Mouse (Mus musculus) cerebellum, adult 9-10 months (tissue): ENCODE results near the gene Pgghg.

ENCODE experiments used
- DNase-seq: peaks from one replicate; pipeline ENCODE4 v3.0.0; 2022

The Pgghg gene

DNA sequence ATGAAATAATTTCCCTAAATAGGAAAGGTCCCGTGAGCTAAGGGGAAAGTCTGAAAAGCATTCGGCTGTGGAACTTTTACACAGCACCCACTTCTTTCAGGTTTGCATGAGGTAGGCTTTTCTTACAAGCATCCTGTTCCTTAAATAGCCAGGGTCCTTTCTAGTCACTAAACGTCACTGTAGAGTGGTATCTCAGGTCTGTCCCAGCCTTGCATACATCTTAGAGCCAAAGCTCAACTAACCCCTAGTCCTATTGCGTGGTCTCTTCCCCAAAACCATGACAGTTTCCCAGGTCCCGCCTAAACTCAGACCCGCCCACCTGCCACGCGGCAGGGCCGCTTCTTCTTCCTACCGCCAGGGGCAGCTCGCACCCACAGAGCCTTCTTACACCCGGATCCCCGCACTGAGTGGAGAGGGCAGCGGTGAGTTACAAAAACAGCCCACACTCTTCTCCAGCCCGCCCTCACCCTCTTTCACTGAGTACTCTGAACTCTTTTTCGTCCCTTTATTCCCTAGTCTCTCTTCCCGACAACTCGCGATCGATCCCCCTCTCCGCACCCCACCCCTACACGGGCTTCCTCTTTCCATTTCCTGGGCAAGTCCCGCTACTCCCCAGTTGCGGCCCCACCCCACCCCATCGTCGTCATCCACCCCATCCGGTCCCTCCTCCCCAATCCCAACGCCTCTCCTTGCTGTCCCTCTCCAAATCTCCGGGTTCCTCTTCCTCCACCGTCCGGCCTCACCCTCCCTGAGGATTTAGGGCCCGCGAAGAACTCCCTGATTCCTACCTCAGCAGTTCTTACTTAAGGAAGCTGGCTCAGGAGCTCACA is at the start of gene Pgghg:
Gene Pgghg (plus strand): TSS at position 170 of the 830 bp plus-strand sequence.
- DNase-seq: peak; percentile 41

DNA sequence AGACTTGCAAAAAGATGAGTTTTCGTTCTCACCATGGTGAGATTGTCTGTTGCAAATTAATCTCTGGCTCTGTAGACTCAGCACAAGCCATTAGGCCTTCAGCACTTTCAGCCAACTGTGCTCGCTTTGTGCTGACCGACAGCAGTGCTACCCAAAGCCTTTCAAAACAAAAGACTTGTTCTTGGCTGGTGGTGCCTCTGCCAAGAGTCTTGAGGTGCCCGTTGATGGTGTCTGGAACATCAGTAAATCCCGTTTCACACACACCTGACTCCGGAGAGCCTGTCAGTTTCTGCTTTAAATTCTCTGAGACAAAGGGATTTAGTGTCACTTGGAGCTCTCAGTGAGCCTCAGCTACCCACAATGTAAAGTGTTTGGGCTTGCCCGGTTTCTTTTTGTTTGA is 47.2 kb upstream of the Pgghg start:
- no peak for DNase-seq

- DNase-seq: no peak
Measured at GRCm38 (mm10) chr7:140894611-140895010, 46.6 kb upstream of the Pgghg start.

DNA sequence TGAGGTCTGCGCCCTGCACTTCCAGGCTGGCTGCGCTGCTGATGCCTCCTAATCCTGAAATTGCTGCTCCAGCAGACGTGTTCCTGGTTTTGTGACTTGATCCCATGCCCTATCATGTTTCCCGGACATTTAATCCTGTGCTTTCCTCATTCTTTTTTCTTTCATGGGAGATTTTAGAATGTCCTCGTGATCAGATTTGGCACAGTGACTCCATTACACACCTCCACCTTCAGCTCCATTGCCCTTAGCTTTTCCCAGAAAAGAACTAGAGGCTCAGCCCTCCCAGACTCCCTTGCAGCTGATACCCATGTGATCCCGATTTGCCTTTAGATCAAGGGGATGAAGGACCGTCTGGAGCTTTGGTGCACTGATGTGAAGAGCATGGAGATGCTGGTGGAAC is 43.3 kb upstream of the Pgghg start:
- no peak for DNase-seq

DNA sequence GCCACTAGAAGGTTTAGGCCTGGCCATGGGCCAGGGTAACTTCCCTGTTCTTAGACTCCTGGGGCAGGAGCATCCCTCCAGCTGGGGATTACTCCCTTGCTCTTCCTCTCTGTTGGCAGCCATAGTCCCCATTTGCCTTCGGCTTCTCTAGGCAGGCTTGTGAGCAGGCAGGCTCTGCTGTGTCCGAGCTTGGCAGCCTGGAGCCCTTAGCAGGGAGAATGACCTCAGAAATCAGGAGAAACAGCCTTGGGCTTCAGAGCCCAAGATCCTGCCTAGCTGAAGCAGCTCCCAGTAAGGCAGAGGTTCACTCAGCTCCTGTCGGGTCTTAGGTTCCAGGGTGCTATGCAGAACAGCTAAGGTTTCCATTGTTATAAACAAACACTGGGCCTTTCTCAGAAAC is 42.1 kb upstream of the Pgghg start:
- DNase-seq: no peak

DNA sequence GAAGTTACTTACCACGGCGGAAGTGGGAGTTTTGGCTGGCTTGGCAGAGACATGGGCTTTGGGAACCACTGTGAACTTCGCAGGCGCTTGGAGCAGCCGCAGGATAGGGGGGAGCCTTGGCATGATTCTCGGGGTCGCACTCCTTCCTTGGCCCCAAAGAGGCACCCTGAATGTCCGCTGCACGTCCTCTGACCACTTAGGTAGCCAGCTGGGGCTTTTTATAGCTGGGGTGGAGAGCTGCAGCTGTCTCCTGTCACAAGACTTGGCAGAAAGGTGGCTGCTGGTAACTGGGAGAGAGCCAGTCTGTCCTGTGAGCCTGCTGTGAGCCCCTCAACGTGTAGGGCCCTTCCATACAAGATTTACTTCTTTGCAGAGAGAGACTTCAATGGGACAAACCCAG is 41.0 kb upstream of the Pgghg start, which contains the start of gene Cox8b:
Gene Cox8b (minus strand): TSS at position 227 of the 400 bp plus-strand sequence.
- no peak for DNase-seq

- no peak for DNase-seq
Measured at GRCm38 (mm10) chr7:140902036-140902875, 38.9 kb upstream of the Pgghg start.

- peak; percentile 79 for DNase-seq
Measured at GRCm38 (mm10) chr7:140903212-140903611, 38.0 kb upstream of the Pgghg start.

DNA sequence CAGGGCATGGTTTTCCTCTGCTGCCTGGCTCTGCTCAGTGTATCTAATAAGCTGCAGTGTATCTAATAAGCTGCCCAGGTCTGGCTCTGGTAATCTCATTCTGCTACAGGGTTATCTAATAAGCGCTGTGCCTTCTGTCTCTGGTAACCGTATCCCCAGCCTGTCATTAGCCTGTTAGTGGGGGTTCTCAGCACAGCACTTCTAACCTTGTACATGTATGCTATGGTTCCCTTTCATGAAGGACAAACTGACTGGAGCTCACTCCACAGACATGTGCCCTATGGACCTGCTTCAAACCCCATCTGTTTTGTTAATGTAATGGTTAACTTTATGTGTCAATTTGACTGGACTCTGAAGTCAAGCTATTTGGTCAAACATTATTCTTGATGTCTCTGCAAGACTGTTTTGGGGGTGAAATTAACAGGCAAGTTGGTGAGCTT is 35.5 kb upstream of the Pgghg start:
- DNase-seq: no peak

GRCm38 (mm10) chr7:140907131-140907530 is 34.1 kb upstream of the Pgghg start:
- no peak for DNase-seq

- DNase-seq: no peak
Measured at GRCm38 (mm10) chr7:140907697-140908096, 33.5 kb upstream of the Pgghg start.

GRCm38 (mm10) chr7:140908181-140908580 is 33.0 kb upstream of the Pgghg start:
- DNase-seq: no peak

GRCm38 (mm10) chr7:140908634-140909107 is 32.5 kb upstream of the Pgghg start:
- DNase-seq: peak; percentile 66

DNA sequence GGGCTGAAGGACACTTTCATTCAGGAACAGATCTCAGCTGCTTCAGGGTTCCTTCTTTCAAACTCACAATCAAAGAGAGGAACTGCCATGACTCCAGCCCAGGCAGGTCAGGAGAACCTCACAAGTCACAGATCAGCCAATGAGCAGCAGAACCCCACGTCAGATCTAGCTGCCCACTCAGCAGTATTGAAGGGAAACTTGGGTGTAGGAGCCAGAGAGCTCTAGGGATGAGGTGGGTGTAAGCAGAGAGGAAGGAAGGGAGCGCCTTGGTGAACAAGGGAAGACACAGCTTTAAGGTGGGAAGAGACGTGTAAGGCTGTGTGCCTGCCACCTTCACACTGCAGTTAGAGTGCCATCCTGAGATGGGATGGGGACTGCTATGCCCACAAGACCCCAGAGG is 28.9 kb upstream of the Pgghg start:
- no peak for DNase-seq

GRCm38 (mm10) chr7:140912846-140913482 is 28.2 kb upstream of the Pgghg start:
- DNase-seq: no peak

GRCm38 (mm10) chr7:140914031-140914690 is 27.0 kb upstream of the Pgghg start:
- no peak for DNase-seq

DNA sequence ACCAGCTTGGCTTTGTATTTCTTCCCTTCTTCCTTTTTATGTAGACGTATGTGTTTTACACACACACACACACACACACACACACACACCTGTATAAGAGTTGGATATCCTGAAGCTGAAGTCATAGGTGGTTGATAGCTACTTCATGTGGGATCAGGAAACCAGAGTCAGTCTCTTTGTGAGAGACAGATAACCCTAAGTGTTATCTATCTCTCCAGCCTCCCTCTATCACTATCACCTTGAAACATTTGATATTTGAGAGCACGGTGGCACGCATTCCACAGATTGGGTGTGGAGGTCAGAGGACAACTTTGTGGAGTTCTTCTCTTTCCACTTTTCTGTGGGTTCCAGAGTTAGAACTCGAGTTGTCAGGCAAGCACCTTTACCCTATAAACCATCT is 21.3 kb upstream of the Pgghg start:
- no peak for DNase-seq

DNA sequence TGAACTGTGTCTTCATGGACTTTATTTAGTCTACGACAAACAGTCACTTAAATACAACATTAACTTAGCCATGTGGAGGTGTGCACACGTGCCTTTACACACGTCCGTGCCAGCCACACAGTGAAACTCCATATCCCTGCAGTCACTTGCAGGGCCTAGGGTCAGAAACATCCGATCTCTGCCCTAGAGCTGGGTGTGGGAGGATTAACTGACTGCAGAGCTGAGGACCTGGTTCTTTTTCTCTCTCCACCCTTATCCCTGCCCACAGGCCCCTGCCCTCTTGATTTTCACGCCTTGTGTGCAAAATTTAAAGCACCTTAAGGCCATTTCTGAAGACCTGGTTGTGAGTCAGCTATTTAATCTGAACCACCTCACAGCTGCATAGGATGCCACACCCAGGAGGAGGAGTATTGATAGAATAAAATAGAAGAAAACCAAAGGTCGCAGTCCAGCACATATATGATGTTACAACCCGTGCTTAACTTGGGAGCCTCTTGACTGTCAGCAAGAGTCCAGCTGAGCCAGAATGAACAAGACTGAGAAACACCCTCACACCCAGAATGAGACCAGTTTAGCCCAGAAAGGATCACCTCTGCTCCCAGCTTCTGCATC is 20.7 kb upstream of the Pgghg start, which contains the start of gene Nlrp6:
Gene Nlrp6 (plus strand): TSS at position 485 of the 612 bp plus-strand sequence.
- DNase-seq: no peak

DNA sequence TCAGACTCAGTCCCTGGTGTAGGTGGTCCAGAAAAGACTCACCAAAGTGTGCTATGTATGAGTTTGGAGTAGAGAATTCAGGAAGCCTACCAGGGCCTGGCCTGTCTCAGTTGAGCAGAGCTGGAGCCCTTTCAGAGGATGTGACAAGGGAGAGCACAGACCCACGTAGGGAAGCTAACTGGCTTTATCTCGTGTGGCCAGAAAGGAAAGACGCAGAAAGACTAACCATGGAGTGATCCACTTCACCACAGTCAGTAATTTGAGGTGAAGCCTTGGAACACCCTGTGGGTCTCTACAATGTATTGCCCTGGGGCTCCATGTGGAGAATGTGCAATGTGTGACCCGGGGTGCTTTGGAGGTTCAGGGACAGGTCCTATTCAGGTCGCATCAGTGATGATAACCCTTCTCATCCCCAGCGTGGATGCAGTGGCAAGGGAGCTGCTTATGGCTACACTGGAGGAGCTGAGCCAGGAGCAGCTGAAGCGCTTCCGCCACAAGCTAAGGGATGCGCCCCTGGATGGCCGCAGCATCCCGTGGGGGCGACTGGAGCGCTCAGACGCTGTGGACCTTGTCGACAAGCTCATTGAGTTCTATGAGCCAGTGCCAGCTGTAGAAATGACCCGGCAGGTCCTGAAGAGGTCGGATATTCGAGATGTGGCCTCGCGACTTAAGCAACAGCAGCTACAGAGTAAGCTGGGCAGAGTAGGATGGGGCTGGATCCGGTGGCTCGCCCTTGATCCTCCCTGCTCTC is 19.8 kb upstream of the Pgghg start:
- DNase-seq: no peak

- DNase-seq: peak; percentile 81
Measured at GRCm38 (mm10) chr7:140922398-140923069, 18.7 kb upstream of the Pgghg start.
